Mouse (Mus musculus) bone marrow, adult 2 months (tissue): ENCODE results near the gene Gm20837. TPM values are rescaled to one million over a fixed set of nuclear protein-coding genes. Genes with fewer than 3 reads are reported as not detected.
"Not testable (repeated sequence)": the region's sequence is repeated elsewhere in the genome, so short reads cannot be mapped to it uniquely, and the experiment has no call there.

Experiments used
- H3K27ac ChIP-seq: fragments of 200-500 bp; 2 replicates; pipeline ENCODE4 v1.5.1; 2012; ENCODE audit warnings: low read depth, mild to moderate bottlenecking, control low read depth, inconsistent platforms, low read length; ENCODE audit not compliant: control insufficient read depth, poor library complexity, insufficient read depth
- H3K4me1 ChIP-seq: fragments of 200-500 bp; 2 replicates; pipeline ENCODE4 v1.6.1; 2011; ENCODE audit warnings: low read length; ENCODE audit not compliant: control insufficient read depth, insufficient read depth
- H3K4me3 ChIP-seq: fragments of 200-500 bp; replicated peaks from 2 replicates; pipeline ENCODE3; 2011; ENCODE audit warnings: mild to moderate bottlenecking, low read depth, low read length, control low read depth; ENCODE audit not compliant: control insufficient read depth
- WGBS: fragments of 180-500 bp; shearing (Covaris S2); methylation state at CpG from one replicate; pipeline ENCODE4 v1.1.7; 2018; 5-methylcytosine and 5-hydroxymethylcytosine counted together
- polyA plus RNA-seq: library from polyadenylated mRNA; stranded (reverse); fragments of >200 nt; gene quantifications from 2 replicates; pipeline ENCODE4 v1.2.4, GENCODE M21; 2011; ENCODE audit warnings: low replicate concordance; ENCODE audit not compliant: missing spikeins, insufficient read depth, insufficient read length

Gm20837 gene
- not detected in 2 replicates for polyA plus RNA-seq

GRCm38 (mm10) chrY:90400948-90401347, at the start of gene Gm20837:
Gene Gm20837 (plus strand): TSS chrY:90401248.
- H3K27ac ChIP-seq, H3K4me3 ChIP-seq, H3K4me1 ChIP-seq: not testable (repeated sequence)
- WGBS = no CpG with 5 or more reads among the region's 7 CpGs
